Mouse (Mus musculus) ovary, postnatal 14 days (tissue): ENCODE results near the gene Emilin1.

Experiments used
- DNase-seq: peaks from one replicate; pipeline ENCODE4 v3.0.0; 2022; ENCODE audit warnings: low spot score

The Emilin1 gene

DNA sequence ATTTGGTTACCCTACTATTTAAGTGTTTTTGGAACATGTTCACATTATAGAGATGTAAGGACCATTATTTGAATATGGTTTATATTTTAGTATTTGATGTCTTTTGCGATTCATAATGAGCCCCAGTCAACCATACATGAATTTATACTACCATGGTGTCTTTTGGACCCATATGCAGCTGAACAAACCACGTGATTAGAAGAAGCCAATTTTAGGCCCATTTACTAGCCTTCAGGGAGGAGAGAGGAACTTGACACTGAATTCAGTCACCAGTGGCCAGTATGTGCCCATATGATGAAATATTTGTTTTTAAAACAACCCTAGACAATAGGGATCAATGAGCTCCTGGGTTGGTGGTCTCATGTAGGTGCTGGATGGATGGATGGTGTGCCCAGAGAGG lies 47.6 kb downstream of the Emilin1 start:
- DNase-seq, result no peak

DNA sequence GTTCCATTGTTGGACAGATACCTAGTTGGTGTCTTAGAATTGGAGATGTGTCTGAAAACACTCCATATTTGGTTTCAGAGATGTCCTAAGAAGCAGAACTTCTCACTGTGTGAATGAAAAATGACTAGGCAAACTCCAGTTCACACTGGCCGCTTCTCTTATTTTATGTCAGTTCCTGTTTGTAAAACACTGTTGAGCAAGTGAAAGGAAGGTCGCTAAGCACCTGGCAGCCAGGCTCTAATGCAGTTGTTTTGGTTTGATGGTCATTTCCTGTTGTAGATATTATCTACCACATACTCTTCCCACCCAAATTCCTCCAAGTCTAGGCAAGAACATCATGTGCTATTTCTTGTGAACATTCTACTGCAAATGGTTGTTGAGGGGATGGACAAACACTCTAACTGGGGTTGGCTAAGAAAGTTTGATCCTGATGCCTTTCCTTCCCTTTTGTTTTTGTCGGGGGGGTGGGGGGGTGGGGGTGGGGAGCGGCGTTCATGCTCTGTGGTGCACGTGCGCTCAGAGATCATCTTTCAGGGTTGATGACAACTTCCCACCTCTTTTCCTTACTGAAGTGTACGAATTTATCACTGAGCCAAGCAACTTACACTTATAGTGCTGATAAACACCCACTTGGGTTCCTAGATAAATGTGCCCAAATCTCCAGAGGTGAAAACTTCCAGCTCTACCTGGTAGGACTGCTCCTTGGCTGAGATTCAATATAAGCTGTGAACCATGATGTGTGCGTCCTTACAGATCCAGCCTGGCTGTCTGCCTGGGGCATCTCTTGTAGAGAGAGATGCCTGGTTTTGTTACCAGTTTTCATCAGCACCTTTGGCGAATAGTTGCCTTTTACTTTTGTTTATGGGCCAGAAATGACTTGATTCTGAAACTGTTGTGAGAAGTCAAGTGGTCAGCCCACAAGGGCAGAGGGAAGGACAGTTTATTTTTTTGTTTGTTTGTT lies 48.6 kb downstream of the Emilin1 start:
- no peak for DNase-seq

DNA sequence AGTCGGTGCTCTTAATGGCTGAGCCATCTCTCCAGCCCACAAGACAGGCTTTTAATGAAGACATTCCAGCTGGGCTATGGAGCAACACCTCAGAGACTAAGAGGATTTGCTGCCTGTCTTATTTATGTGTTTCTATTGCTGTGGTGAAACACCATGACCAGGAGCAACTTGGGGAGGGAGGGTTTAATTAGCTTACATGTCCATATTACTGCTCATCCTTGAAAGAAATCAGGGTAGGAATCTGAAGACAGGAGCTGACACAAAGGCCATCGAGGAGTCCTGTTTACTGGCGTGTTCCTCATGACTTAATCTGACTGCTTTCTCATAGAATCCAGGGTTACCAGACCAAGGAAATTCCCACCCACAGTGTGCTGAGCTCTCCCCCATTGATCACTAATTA lies 50.7 kb downstream of the Emilin1 start:
- DNase-seq, result no peak

DNA sequence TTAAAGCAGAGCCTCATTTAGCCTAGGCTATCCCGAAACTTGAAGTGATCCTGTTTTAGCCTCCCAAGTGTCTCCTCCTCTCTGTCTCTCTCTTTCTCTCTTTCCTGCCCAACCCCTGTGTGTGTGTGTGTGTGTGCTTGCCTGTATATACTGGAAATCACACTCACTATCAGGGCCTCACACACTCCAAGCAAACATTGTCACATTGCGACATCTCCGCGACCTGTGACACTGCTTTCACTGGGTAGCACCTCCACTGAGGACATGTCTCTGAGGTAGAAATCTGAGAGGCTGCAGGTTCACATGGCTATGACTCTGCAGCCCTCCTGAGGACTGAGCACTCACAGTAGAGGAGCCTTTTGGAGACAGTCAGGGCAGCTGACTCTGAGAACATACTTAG lies 53.0 kb downstream of the Emilin1 start:
- no peak for DNase-seq

DNA sequence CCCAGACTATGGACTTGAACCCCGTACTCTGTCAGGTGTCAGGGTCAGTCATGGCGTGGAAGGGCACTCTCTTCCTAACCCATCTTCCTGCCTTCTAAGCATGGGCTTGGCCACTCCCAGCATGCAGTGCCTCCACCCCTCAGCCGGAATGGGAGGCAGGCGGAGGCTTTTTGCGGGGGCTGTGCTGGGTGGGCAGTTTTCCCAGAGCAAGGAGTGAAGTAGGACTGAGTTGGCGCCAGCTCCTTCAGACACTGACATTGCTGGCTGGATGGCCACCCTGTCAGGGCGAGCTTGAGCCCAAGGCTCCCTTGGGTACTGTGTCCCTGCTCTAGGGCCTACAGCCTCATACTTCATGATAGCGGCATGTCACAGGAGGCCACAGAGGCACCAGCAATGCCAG lies 55.2 kb downstream of the Emilin1 start, which contains the start of gene Tcf23:
Tcf23 (plus strand) TSS at position 247 of the 400 bp plus-strand sequence.
- peak; percentile 81 for DNase-seq

DNA sequence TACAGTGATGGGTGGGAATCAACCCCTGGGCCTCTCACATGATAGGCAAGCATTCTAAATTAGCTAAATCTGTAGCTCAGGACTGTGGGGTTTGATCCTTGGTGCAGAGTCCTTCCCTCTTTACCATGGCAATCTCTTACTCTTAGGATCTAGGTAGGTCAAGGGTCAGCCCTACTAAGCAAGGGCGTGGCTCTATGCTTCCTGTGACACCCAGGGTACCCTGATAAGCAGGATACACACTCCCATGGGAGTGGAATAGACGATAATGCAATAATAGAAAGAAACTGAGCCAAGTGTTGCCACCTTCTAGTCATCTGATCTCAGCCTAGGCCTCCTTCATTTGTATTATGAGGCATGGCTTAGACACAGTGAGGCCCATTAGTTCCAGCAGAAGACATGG lies 56.2 kb downstream of the Emilin1 start:
- DNase-seq, result no peak
